Mouse (Mus musculus): ENCODE measurements around the gene Wdr45. TPM values are rescaled to one million over a fixed set of nuclear protein-coding genes. Genes with fewer than 3 reads are reported as not detected.

Wdr45 gene
- polyA plus RNA-seq, 1 experiment from 2014 or later, result 32.1 TPM

- Histone ChIP-seq H3K27ac (ENCODE audit: low read depth) (peak overlapping the region; percentile 30; the same call in 1 of the 2 replicates), H3K4me1 (ENCODE audit: insufficient read depth) (no peaks in the 10 kb centered on the region), H3K4me2 (peak overlapping the region; percentile 57), H3K27me3 (ENCODE audit: insufficient read depth, low read length) (no peaks in the 10 kb centered on the region), H3K9ac (no peak overlapping the region), H3K36me3 (ENCODE audit: insufficient read depth) (no peaks in the 10 kb centered on the region), H3K4me3 (ENCODE audit: low read depth, low read length) (0 out of 2 replicates have a peak overlapping the region, but pooled peaks have one; percentile 22), H3K9me3 (ENCODE audit: low read depth, low read length) (no peaks in the 10 kb centered on the region)
- peak; percentile 59 for DNase-seq
- no peak for TF ChIP-seq CTCF (IDR thresholded peaks at IDR 0.05; ENCODE audit: low read depth)
- ATAC-seq (ENCODE audit: insufficient read depth), result peak; percentile 39; the same call in 1 of the 2 replicates
- 20% methylated on average over 11 of the region's 12 CpGs for WGBS
Observed at GRCm38 (mm10) chrX:7673578-7674281, 40.4 kb upstream of the Wdr45 start.

- H3K27me3 ChIP-seq (ENCODE audit: insufficient read depth, low read length), result no peaks in the 10 kb centered on the region
- peak overlapping the region; percentile 32; the same call in 1 of the 2 replicates for H3K27ac ChIP-seq (ENCODE audit: low read depth)
- H3K9ac ChIP-seq, result peak overlapping the region; percentile 27; the same call in 1 of the 2 replicates
- no peaks in the 10 kb centered on the region for H3K9me3 ChIP-seq (ENCODE audit: low read depth, low read length)
- H3K4me1 ChIP-seq (ENCODE audit: insufficient read depth), result no peaks in the 10 kb centered on the region
- 25% methylated on average over 28 of the region's 28 CpGs for WGBS
- H3K36me3 ChIP-seq (ENCODE audit: insufficient read depth), result no peaks in the 10 kb centered on the region
- no peak; the same call in 1 of the 2 replicates for TF ChIP-seq CTCF (IDR thresholded peaks at IDR 0.05; ENCODE audit: low read depth)
- ATAC-seq (ENCODE audit: insufficient read depth), result peak; percentile 7; the same call in 1 of the 2 replicates
- H3K4me2 ChIP-seq, result peak overlapping the region; percentile 57
- no peak for DNase-seq
- peak overlapping the region; percentile 22 for H3K4me3 ChIP-seq (ENCODE audit: low read depth, low read length)
Observed at GRCm38 (mm10) chrX:7674284-7675000, 39.7 kb upstream of the Wdr45 start.

GRCm38 (mm10) chrX:7675001-7675380 lies 39.1 kb upstream of the Wdr45 start:
- 37% methylated on average over 10 of the region's 10 CpGs for WGBS
- no peak for ATAC-seq (ENCODE audit: insufficient read depth)
- Histone ChIP-seq H3K4me3 (ENCODE audit: low read depth, low read length) (peak overlapping the region; percentile 22), H3K9me3 (ENCODE audit: low read depth, low read length) (no peaks in the 10 kb centered on the region), H3K27me3 (ENCODE audit: insufficient read depth, low read length) (no peaks in the 10 kb centered on the region), H3K9ac (no peak overlapping the region), H3K27ac (ENCODE audit: low read depth) (no peak overlapping the region), H3K36me3 (ENCODE audit: insufficient read depth) (no peaks in the 10 kb centered on the region), H3K4me2 (peak overlapping the region; percentile 57), H3K4me1 (ENCODE audit: insufficient read depth) (no peaks in the 10 kb centered on the region)
- DNase-seq, result no peak
- no peak for TF ChIP-seq CTCF (IDR thresholded peaks at IDR 0.05; ENCODE audit: low read depth)

- ATAC-seq (ENCODE audit: insufficient read depth) (no peak), DNase-seq (no peak)
- Histone ChIP-seq H3K27ac (ENCODE audit: low read depth) (no peak overlapping the region), H3K4me2 (no peak overlapping the region), H3K4me1 (ENCODE audit: insufficient read depth) (no peaks in the 10 kb centered on the region), H3K9me3 (ENCODE audit: low read depth, low read length) (no peaks in the 10 kb centered on the region), H3K4me3 (ENCODE audit: low read depth, low read length) (no peak overlapping the region), H3K9ac (no peak overlapping the region), H3K27me3 (ENCODE audit: insufficient read depth, low read length) (no peaks in the 10 kb centered on the region), H3K36me3 (ENCODE audit: insufficient read depth) (no peaks in the 10 kb centered on the region)
- 32% methylated on average over 3 of the region's 3 CpGs for WGBS
- peak; percentile 22; the same call in 1 of the 2 replicates for TF ChIP-seq CTCF (IDR thresholded peaks at IDR 0.05; ENCODE audit: low read depth)
Observed at GRCm38 (mm10) chrX:7678986-7679385, 35.1 kb upstream of the Wdr45 start.

GRCm38 (mm10) chrX:7679405-7680056 lies 34.6 kb upstream of the Wdr45 start:
- H3K4me2 ChIP-seq, result peak overlapping the region; percentile 58
- no peaks in the 10 kb centered on the region for H3K9me3 ChIP-seq (ENCODE audit: low read depth, low read length)
- TF ChIP-seq CTCF (IDR thresholded peaks at IDR 0.05; ENCODE audit: low read depth), result peak; percentile 85
- no peak overlapping the region for H3K9ac ChIP-seq
- ATAC-seq (ENCODE audit: insufficient read depth) (peak; percentile 98), DNase-seq (peak; percentile 94)
- H3K27me3 ChIP-seq (ENCODE audit: insufficient read depth, low read length), result no peaks in the 10 kb centered on the region
- H3K4me1 ChIP-seq (ENCODE audit: insufficient read depth), result no peaks in the 10 kb centered on the region
- no peaks in the 10 kb centered on the region for H3K36me3 ChIP-seq (ENCODE audit: insufficient read depth)
- H3K4me3 ChIP-seq (ENCODE audit: low read depth, low read length), result peak overlapping the region; percentile 21
- no peak overlapping the region for H3K27ac ChIP-seq (ENCODE audit: low read depth)
- WGBS, result 8% methylated on average over 27 of the region's 27 CpGs

GRCm38 (mm10) chrX:7680057-7680412 lies 34.1 kb upstream of the Wdr45 start:
- no peak for TF ChIP-seq CTCF (IDR thresholded peaks at IDR 0.05; ENCODE audit: low read depth)
- DNase-seq (no peak), ATAC-seq (ENCODE audit: insufficient read depth) (no peak)
- H3K9me3 ChIP-seq (ENCODE audit: low read depth, low read length), result no peaks in the 10 kb centered on the region
- no peaks in the 10 kb centered on the region for H3K36me3 ChIP-seq (ENCODE audit: insufficient read depth)
- H3K4me3 ChIP-seq (ENCODE audit: low read depth, low read length), result peak overlapping the region; percentile 21
- H3K4me2 ChIP-seq, result peak overlapping the region; percentile 58
- H3K27ac ChIP-seq (ENCODE audit: low read depth), result no peak overlapping the region
- WGBS, result 29% methylated on average over 11 of the region's 12 CpGs
- no peaks in the 10 kb centered on the region for H3K4me1 ChIP-seq (ENCODE audit: insufficient read depth)
- H3K9ac ChIP-seq, result no peak overlapping the region
- H3K27me3 ChIP-seq (ENCODE audit: insufficient read depth, low read length), result no peaks in the 10 kb centered on the region

- peak within 1 kb of the TSS; percentile 21 for H3K4me3 ChIP-seq (ENCODE audit: low read depth, low read length)
- no peaks in the 10 kb centered on the region for H3K27me3 ChIP-seq (ENCODE audit: insufficient read depth, low read length)
- no peak within 1 kb of the TSS for H3K9ac ChIP-seq
- no peaks in the 10 kb centered on the region for H3K9me3 ChIP-seq (ENCODE audit: low read depth, low read length)
- DNase-seq, result no peak
- WGBS, result 63% methylated on average over 14 of the region's 14 CpGs
- no peaks in the 10 kb centered on the region for H3K4me1 ChIP-seq (ENCODE audit: insufficient read depth)
- H3K36me3 ChIP-seq (ENCODE audit: insufficient read depth), result no peaks in the 10 kb centered on the region
- H3K4me2 ChIP-seq, result peak within 1 kb of the TSS; percentile 58
- no peak for TF ChIP-seq CTCF (IDR thresholded peaks at IDR 0.05; ENCODE audit: low read depth)
- H3K27ac ChIP-seq (ENCODE audit: low read depth), result no peak within 1 kb of the TSS
- ATAC-seq (ENCODE audit: insufficient read depth), result no peak
Observed at GRCm38 (mm10) chrX:7680864-7681263, 33.3 kb upstream of the Wdr45 start, which contains the start of gene Magix. TSS of gene Magix (minus strand) at chrX:7681251.
